Mouse (Mus musculus) Patski (cell line): ENCODE measurements around the gene Slc9a8. TPM values are rescaled to one million over a fixed set of nuclear protein-coding genes. Genes with fewer than 3 reads are reported as not detected.

ENCODE experiments used
- ATAC-seq: fragments of 100-300 bp; one replicate; pipeline ENCODE4 v1.8.0; 2021
- CTCF ChIA-PET: fragments of 350-600 bp; sonication (Branson Sonifier 250); formaldehyde crosslinking; loops from one replicate; lab custom pipeline; 2022; ENCODE audit warnings: inconsistent platforms; lab: Charles Lee
- POLR2A ChIA-PET: fragments of 350-600 bp; sonication (Branson Sonifier 250); formaldehyde crosslinking; loops from one replicate; lab custom pipeline; 2022; ENCODE audit warnings: antibody characterized with exemption, inconsistent platforms; lab: Charles Lee
- DNase-seq: peaks from one replicate; pipeline ENCODE4 v3.0.0-alpha.2; 2011; ENCODE audit warnings: low read depth, low spot score
- H3K27me3 ChIP-seq: fragments of 371-371 bp; one replicate; pipeline ENCODE4 v1.5.1; 2021
- CTCF ChIP-seq: fragments of 100-300 bp; IDR thresholded peaks from one replicate; pipeline ENCODE4 v1.5.1; 2021
- in situ Hi-C: fragments of 300-500 bp; cut with MboI; formaldehyde crosslinking; loops from 3 replicates; pipeline ENCODE4 v1.11.1; 2018; ENCODE audit warnings: low pct_unique_long_range_greater_than_20kb, mixed read lengths
- polyA plus RNA-seq: library from polyadenylated mRNA; unstranded; gene quantifications from one replicate; pipeline ENCODE4 v1.2.3, GENCODE M21; 2021

Slc9a8 gene
- polyA plus RNA-seq, 1 experiment from 2014 or later, result 23.6 TPM

GRCm38 (mm10) chr2:167502554-167503252 is 81.2 kb downstream of the Slc9a8 start:
- ChIA-PET CTCF (interaction anchor here (1.0 to 1.1 kb wide), 2 partner anchors 10 to 29 kb away, joined by 3 to 4 read pairs; no protein-coding TSS in a partner anchor), POLR2A (interaction anchor here (1.6 kb wide), 1 partner anchor 9 kb away, joined by 6 read pairs; the partner anchor contains the start of genes Rnf114 and Spata2)
- no peak for TF ChIP-seq CTCF
- DNase-seq (no peak), ATAC-seq (no peak)
- in situ Hi-C loops, result no loop called here
- H3K27me3 ChIP-seq, result no peaks in the 10 kb centered on the region

GRCm38 (mm10) chr2:167503253-167503895 is 81.9 kb downstream of the Slc9a8 start:
- no peaks in the 10 kb centered on the region for H3K27me3 ChIP-seq
- TF ChIP-seq CTCF, result no peak
- DNase-seq (no peak), ATAC-seq (peak; percentile 33)
- in situ Hi-C loops, result no loop called here
- ChIA-PET CTCF (interaction anchor here (1.0 to 1.1 kb wide), 2 partner anchors 9 to 29 kb away, joined by 3 to 4 read pairs; no protein-coding TSS in a partner anchor), POLR2A (interaction anchor here (1.6 kb wide), 1 partner anchor 10 kb away, joined by 6 read pairs; the partner anchor contains the start of genes Rnf114 and Spata2)

GRCm38 (mm10) chr2:167503896-167504349 is 82.4 kb downstream of the Slc9a8 start:
- ATAC-seq (peak; percentile 20), DNase-seq (no peak)
- CTCF ChIA-PET, result interaction anchor here (1.0 kb wide), 1 partner anchor 112 kb away, joined by 3 read pairs; no protein-coding TSS in a partner anchor
- TF ChIP-seq CTCF, result no peak
- in situ Hi-C loops, result no loop called here
- POLR2A ChIA-PET, result no interaction called here
- H3K27me3 ChIP-seq, result no peaks in the 10 kb centered on the region

- H3K27me3 ChIP-seq, result no peaks in the 10 kb centered on the region
- ChIA-PET CTCF (no interaction called here), POLR2A (no interaction called here)
- ATAC-seq (no peak), DNase-seq (no peak)
- in situ Hi-C loops, result no loop called here
- no peak for TF ChIP-seq CTCF
These were observed 83.6 kb downstream of the Slc9a8 start for GRCm38 (mm10) chr2:167505127-167505526.

- in situ Hi-C loops, result no loop called here
- no peak for DNase-seq
- CTCF ChIA-PET, result interaction anchor here (0.8 kb wide), 1 partner anchor 25 kb away, joined by 3 read pairs; no protein-coding TSS in a partner anchor
- POLR2A ChIA-PET, result no interaction called here
- ATAC-seq, result no peak
- TF ChIP-seq CTCF, result no peak
- H3K27me3 ChIP-seq, result no peaks in the 10 kb centered on the region
These were observed 85.2 kb downstream of the Slc9a8 start for GRCm38 (mm10) chr2:167506546-167507260.

GRCm38 (mm10) chr2:167507719-167508385 is 86.3 kb downstream of the Slc9a8 start:
- ATAC-seq, result peak; percentile 45
- no peaks in the 10 kb centered on the region for H3K27me3 ChIP-seq
- no peak for TF ChIP-seq CTCF
- POLR2A ChIA-PET, result no interaction called here
- CTCF ChIA-PET, result interaction anchor here (0.8 to 1.0 kb wide), 3 partner anchors 24 to 286 kb away, joined by 3 read pairs; no protein-coding TSS in a partner anchor
- DNase-seq, result no peak
- in situ Hi-C loops, result no loop called here

- ChIA-PET POLR2A (no interaction called here), CTCF (interaction anchor here (0.9 kb wide), 1 partner anchor 90 kb away, joined by 3 read pairs; no protein-coding TSS in a partner anchor)
- TF ChIP-seq CTCF, result no peak
- no peaks in the 10 kb centered on the region for H3K27me3 ChIP-seq
- no peak for ATAC-seq
- DNase-seq, result no peak
- in situ Hi-C loops, result no loop called here
These were observed 87.1 kb downstream of the Slc9a8 start for GRCm38 (mm10) chr2:167508569-167508968.

- ChIA-PET POLR2A (no interaction called here), CTCF (interaction anchor here (2.6 kb wide), 1 partner anchor 17 kb away, joined by 8 read pairs; the partner anchor contains the start of genes Rnf114 and Spata2)
- H3K27me3 ChIP-seq, result no peaks in the 10 kb centered on the region
- in situ Hi-C loops, result no loop called here
- ATAC-seq (no peak), DNase-seq (no peak)
- TF ChIP-seq CTCF, result no peak
These were observed 89.0 kb downstream of the Slc9a8 start for GRCm38 (mm10) chr2:167510485-167510884.

- no peak for TF ChIP-seq CTCF
- ATAC-seq, result no peak
- ChIA-PET CTCF (interaction anchor here (1.1 to 2.6 kb wide), 4 partner anchors 9 to 20 kb away, joined by 3 to 8 read pairs (median 4); partner anchors contain the start of genes Rnf114 and Spata2), POLR2A (no interaction called here)
- in situ Hi-C loops, result no loop called here
- no peak for DNase-seq
- no peaks in the 10 kb centered on the region for H3K27me3 ChIP-seq
These were observed 90.9 kb downstream of the Slc9a8 start for GRCm38 (mm10) chr2:167512365-167512764.

- CTCF ChIA-PET, result interaction anchor here (1.1 to 2.6 kb wide), 4 partner anchors 10 to 20 kb away, joined by 3 to 8 read pairs (median 4); partner anchors contain the start of genes Rnf114 and Spata2
- H3K27me3 ChIP-seq, result no peaks in the 10 kb centered on the region
- in situ Hi-C loops, result no loop called here
- ATAC-seq, result no peak
- TF ChIP-seq CTCF, result no peak
- no peak for DNase-seq
- POLR2A ChIA-PET, result no interaction called here
These were observed 91.5 kb downstream of the Slc9a8 start for GRCm38 (mm10) chr2:167512970-167513369.
